Mouse (Mus musculus) mesoderm, embryonic 11.5 days (tissue): ENCODE data around the gene Tnk1.

Source experiments
- DNase-seq: peaks from one replicate; pipeline ENCODE4 v3.0.0-alpha.2; 2012; ENCODE audit warnings: low read depth, low spot score

Gene Tnk1

GRCm38 (mm10) chr11:69803328-69803727 is 55.2 kb downstream of the Tnk1 start:
- no peak for DNase-seq

- peak; percentile 41 for DNase-seq
These were observed 55.9 kb downstream of the Tnk1 start for GRCm38 (mm10) chr11:69802648-69803105.

GRCm38 (mm10) chr11:69801379-69801977 is 57.1 kb downstream of the Tnk1 start, which contains the start of gene Fgf11:
TSS of gene Fgf11 (minus strand) at chr11:69801857.
- no peak for DNase-seq
